Mouse (Mus musculus): ENCODE measurements around the gene Ppp1r12a. TPM values are rescaled to one million over a fixed set of nuclear protein-coding genes. Genes with fewer than 3 reads are reported as not detected.

The Ppp1r12a gene
- total RNA-seq, 2 experiments from 2014 or later: 135 to 147 TPM

- DNase-seq (ENCODE audit: low spot score in 2 of 2): no peak
Observed at GRCm38 (mm10) chr10:108286658-108287437, 124.9 kb downstream of the Ppp1r12a start.

- no peak for DNase-seq (ENCODE audit: low spot score in 2 of 2)
Observed at GRCm38 (mm10) chr10:108287438-108287801, 125.4 kb downstream of the Ppp1r12a start.

- peak; percentile 25 to 48 for DNase-seq (ENCODE audit: low spot score in 2 of 2)
Observed at GRCm38 (mm10) chr10:108290046-108290445, 128.1 kb downstream of the Ppp1r12a start.

DNA sequence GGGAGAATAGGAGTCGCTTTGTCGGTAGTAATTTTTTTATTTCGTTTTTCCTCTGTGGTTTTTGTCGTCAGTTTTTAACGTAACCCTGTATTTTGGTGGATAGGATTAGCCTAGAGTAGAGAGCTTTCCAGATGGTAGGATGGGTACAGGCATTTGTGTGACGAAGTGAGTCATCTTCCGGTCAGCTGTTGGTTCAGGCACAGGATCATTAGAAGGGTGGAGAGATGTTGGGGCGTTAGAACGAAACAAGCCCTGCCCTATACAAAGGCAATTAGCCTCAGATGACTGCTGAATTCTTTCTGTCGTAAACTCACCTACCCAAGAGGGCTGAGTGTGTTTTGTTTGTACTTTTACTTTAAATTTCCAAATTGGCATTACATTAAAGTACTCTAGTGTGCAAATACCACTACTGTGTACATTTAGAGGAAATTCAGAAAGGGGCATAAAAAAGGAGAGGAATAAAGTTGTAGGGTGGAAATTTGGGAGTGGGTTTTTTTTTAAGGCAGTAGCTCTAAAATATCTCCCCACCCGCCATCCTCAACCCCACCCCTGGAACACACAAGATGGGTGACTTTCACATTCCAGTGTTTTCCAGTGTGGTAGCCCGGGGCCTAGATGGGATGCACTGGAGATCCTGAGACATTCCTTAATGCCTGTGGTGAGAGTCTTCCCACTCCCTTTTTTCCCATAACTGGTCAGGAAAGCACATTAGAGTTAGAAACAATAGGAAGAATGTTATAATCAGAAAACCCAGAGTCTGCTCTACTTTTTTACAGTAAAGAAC, 129.9 kb downstream of the Ppp1r12a start:
- DNase-seq (ENCODE audit: low spot score in 2 of 2): no peak

DNA sequence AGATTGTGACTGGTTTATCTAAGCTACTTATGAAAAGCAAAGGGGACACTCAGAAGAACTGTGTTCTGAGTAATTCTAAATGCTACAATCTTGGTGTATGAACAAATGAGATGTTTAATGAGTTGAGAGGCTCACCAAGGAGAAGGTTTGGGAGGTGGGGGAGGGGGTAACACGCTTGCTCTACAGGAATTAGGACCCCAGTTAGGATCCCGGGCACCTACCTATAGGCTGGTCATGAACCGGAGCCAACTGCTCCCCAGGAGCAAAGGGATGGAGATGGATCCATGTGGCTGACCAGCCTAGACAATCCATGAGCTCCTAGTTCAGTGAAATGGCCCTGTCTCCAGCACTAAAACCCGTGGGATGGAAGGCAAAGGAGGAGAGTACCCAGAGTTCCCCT, 130.7 kb downstream of the Ppp1r12a start:
- DNase-seq (ENCODE audit: low spot score in 2 of 2): no peak

- no peak for DNase-seq (ENCODE audit: low spot score in 2 of 2)
Observed at GRCm38 (mm10) chr10:108293620-108294195, 131.7 kb downstream of the Ppp1r12a start.

DNA sequence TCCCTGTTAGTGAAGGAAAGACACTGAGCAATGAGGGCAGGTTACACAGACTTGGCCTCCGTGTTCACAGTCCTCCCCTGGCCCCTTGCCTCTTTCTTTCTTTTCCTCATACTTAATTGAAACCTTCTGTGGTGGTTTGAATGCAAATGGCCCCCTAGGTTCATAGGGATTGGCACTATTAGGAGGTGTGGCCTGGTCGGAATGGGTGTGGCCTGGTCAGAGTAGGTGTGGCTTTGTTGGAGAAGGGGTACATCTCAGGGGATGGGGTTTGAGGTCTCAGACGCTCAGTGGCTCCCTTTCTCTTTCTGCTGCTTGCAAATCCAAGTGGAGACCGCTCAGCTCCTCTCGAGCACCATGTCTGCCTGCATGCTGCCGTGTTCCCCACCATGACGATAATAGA, 132.8 kb downstream of the Ppp1r12a start:
- DNase-seq (ENCODE audit: low spot score in 2 of 2): no peak

DNA sequence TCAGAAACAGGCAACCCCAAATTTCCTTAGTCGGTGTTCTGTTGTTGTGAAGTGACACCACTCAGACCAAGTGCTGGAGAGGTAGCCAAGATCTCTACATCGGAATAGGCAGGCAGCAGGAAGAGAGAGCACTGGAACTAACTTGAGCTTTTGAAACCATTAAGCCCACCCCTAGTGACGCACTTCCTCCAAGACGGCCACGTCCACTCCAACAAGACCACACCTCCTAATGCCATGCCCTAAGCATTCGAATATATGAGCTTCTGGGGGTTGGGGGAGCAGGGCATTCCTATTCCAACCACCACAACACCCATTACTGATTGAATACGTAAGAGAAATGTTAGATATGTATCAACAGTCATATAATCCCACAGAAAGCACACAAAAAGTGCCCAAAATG, 134.5 kb downstream of the Ppp1r12a start:
- no peak for DNase-seq (ENCODE audit: low spot score in 2 of 2)

DNA sequence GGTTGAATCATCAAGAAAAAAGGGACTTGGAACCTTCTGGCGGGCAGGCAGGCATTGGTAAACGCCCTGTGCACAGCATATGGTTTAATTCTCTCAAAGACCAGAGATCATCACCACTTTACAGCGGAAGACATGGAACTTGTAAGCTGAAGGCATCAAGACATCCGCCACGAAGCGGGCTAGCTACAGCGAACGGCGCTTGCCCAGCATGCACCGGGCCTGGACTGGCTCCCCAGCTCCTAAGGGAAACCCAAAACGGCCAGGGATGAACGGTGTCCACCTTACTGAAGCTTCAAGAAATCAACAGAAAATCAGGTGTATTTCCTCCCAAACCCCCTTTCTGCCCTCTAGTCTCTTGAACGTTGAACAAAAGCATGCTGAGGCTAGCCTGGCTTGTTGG, 136.3 kb downstream of the Ppp1r12a start:
- no peak for DNase-seq (ENCODE audit: low spot score in 2 of 2)

DNA sequence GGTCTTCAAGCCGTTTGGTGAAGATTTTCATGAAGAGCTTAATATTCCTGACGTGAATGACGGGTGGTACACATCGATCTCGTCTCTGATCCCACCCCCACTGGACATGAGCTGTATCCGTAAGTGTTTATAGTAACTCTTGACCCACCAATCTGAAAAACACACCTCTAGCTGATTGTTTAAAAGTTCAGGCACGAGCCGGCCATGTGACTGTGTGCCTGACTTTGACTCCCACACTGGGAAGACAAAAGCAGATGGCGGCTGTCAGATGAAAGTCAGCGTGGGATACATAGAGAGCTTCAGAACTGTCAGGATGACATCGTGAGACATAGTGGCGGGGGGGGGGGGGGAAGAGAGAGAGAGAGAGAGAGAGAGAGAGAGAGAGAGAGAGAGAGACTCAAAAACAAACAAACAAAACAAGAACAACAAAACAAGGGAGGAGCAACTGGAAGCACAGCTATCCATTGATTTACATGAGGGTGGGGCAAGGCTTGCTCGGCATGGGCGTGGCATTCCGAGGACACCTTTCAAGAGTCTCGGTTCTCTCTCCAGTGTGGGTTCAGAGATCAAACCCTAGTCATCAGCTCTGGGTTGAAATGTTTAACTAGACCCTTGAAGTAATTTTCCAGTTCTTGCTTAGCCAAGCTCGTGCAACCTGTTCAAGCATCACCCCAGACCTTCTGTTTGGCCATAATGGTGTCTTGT, 137.0 kb downstream of the Ppp1r12a start:
- DNase-seq (ENCODE audit: low spot score in 2 of 2): no peak

DNA sequence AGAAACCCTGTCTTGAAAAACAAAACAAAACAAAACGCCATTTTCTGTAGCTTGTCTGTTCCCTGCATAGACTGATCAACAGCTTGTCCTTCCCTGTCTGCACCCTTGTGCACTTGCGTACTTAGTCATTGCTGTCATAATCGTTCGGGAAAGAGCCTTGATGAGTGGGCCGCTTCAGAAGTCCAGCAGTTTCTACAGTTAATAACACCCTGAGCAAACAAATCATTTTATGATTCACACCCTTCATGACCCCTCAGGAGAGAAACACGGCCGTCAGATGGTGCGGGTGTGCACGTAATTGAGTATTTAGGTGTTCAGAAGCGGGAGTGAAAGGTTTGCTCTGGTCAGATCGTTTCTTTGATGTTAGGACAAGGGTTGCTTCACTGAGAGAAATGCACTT, 137.8 kb downstream of the Ppp1r12a start:
- no peak for DNase-seq (ENCODE audit: low spot score in 2 of 2)

DNA sequence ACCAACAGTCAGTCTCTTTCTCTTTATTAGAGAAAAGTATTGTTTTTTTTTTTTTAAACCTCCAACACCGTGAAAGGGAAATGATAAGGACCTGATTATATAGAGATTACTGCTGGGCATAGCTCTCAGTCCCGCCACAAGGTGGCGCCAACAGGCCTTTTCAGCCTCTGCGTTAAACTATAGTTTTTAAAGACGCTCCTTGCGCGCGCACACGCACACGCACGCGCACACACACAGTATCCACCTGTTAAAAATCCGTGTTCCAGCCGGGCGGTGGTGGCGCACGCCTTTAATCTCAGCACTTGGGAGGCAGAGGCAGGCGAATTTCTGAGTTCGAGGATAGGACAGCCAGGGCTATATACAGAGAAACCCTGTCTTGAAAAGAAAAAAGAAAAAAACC, 138.8 kb downstream of the Ppp1r12a start:
- peak; percentile 83 for DNase-seq (ENCODE audit: low spot score in 2 of 2)

- DNase-seq (ENCODE audit: low spot score in 2 of 2): no peak
Observed at GRCm38 (mm10) chr10:108307772-108308171, 145.8 kb downstream of the Ppp1r12a start.

DNA sequence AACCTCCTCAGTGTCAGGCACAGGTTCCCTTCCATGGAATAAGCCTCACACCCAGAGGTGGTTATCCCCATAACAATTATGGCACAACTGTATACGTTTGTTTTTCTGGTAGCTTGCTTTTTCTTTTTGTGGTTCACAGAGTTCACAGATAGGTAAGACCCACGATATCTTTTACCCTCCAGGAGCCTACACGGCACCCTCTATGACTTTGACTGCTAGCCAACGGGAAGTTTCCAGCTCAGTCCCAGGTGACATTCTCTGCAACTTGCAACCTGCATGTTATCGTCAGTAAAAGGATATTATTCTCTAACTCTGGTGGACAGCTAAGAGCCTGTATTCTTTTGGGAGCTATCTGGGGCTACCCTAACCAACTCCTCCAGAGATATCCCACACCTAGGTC, 148.2 kb downstream of the Ppp1r12a start:
- no peak for DNase-seq (ENCODE audit: low spot score in 2 of 2)

DNA sequence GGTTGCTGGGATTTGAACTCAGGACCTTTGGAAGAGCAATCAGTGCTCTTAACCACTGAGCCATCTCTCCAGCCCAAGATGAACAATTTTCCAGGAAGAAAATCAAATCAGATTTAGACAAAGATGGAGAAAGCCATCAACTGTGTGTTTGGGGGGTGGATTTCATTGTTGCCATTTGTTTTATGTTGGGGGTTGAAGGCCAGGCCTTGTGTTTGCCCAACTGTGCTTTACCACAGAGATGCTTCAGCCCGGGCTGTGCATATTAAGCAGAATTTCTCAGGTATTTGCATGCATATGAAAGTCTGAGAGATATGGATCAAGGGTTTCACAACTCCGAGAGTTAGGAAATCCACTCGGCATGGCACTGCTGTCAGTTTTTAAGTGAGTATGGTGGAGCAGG, 149.4 kb downstream of the Ppp1r12a start:
- no peak for DNase-seq (ENCODE audit: low spot score in 2 of 2)

DNA sequence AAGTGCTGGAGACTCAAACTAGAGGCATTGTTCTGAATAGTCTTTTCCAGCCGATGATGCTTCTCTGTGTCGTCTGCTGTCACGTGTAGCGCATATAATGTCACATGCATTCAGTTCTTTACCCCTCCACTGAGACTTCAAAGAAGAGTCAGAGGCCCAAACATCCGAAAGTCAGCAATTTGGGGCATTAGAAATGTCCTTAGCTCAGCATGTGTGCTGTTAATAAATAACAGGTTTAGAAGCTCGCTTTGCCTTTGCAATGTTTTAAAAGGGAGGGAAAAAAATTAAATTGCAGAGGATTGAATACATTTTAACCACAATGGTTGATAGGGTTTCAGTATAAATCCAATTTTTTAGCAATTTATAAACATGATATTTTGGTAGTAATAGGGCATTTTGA, 151.9 kb downstream of the Ppp1r12a start:
- no peak for DNase-seq (ENCODE audit: low spot score in 2 of 2)

GRCm38 (mm10) chr10:108314396-108314795, 152.4 kb downstream of the Ppp1r12a start:
- DNase-seq (ENCODE audit: low spot score in 2 of 2): no peak

DNA sequence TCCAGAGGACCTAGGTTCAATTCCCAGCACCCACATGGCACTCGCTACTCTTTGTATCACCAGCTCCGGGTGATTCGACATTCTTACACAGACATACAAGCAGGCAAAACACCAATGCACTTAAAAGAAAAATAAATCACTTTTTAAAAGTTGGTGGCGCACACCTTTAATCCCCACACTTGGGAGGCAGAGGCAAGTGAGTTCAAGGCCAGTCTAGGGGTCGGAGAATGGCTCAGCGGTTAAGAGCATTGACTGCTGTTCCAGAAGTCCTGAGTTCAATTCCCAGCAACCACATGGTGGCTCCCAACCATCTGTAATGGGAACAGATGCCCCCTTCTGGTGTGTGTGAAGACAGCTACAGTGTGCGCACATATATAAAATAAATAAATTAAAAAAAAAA, 153.2 kb downstream of the Ppp1r12a start:
- DNase-seq (ENCODE audit: low spot score in 2 of 2): no peak

DNA sequence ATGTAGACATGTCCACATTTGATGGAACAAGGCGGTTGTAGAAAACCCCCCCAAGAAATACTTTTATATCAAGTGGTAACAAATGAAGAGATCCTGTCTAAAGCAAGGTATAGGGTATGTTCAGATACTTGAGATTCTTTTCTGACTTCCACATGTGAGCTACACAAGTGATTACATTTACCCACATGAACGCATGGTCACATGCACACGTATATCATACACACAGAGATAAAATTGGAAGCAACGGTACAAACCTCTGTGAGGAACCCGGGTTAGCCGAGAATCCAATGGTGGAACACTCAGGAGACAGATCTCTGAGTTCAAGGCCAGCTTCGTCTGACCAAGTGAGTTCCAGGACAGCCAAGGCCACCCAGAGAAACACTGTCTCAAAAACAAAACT, 166.4 kb downstream of the Ppp1r12a start:
- DNase-seq (ENCODE audit: low spot score in 2 of 2): no peak

DNA sequence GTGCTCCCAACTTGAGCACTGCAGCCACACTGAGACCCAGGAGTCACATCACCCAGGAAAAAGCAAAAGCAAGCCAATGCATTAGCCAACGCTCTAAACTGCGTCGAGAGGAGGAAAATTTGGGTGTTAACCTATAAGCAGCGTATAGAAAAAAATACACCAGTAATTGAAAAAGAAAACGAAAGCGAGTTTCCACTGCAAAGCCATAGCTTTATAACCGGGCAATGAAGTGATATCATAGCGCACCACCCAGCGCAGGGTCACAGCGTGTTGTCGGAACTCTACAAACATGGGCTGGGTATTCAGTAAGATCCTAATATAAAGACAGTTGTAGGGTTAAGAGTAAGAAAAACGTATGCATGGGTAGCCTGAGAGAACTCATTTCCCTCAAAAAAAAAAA, 167.0 kb downstream of the Ppp1r12a start:
- no peak for DNase-seq (ENCODE audit: low spot score in 2 of 2)

DNA sequence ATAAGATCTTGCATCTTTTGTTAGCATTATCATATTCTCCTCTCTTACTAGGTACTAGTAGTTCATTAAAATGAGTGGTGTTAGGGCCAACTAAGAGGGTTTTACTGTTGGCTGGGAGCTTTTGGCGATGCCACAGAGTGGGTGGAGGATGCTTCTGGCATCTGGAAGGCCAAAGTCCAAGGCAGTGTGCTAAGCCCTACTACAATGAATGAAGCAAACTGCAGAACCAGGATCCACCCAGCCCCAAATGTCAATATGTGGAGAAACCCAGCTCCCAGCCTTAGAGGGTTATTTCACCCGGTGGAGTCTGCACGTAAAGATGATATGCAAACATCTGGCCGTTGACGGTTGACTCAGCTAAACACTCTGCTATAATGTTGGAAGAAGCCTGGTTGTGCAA, 167.8 kb downstream of the Ppp1r12a start:
- no peak for DNase-seq (ENCODE audit: low spot score in 2 of 2)

DNA sequence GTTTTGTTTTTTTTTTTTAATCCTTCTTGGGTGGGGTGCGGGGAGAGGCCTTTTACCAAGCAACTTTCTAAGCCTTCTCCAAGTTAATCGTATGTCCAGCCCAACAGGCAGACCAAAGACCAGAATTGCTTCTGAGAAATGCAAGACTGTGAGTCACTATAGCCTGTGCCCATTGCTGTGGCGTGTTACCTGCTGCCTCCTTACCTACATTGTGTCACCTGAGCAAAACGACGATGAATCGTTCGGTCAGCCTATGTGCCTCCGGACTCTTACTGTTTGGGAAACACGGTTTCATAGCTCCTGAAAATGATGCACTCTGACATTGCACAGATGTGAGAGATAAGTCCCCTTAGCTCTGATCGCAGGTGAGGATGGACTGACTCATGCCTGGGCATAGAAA, 169.0 kb downstream of the Ppp1r12a start:
- DNase-seq (ENCODE audit: low spot score in 2 of 2): no peak

Data from left cerebral cortex, adult 18-20 months (tissue).